Mouse (Mus musculus): ENCODE data around the gene Acaca. TPM values are rescaled to one million over a fixed set of nuclear protein-coding genes. Genes with fewer than 3 reads are reported as not detected.

The Acaca gene
- polyA plus RNA-seq, 1 experiment from 2014 or later = 12.0 TPM

GRCm38 (mm10) chr11:84344522-84345236 lies 215.2 kb downstream of the Acaca start:
- H3K4me2 ChIP-seq (replicated peaks; ENCODE audit: low read depth, low read length) = no peak overlapping the region
- ATAC-seq (ENCODE audit: low FRiP score, low TSS enrichment) = no peak
- WGBS = 71% methylated on average over 6 of the region's 6 CpGs
- H3K4me3 ChIP-seq (ENCODE audit: low read length) = no peak overlapping the region
- no peaks in the 10 kb centered on the region for H3K4me1 ChIP-seq (ENCODE audit: insufficient read depth, low read length)
- H3K9me3 ChIP-seq (ENCODE audit: low read length) = no peaks in the 10 kb centered on the region
- no peak overlapping the region for H3K9ac ChIP-seq (replicated peaks; ENCODE audit: low read length)
- H3K36me3 ChIP-seq (ENCODE audit: insufficient read depth, low read length) = no peaks in the 10 kb centered on the region
- no peaks in the 10 kb centered on the region for H3K27me3 ChIP-seq (ENCODE audit: insufficient read depth, low read length)
- no peak overlapping the region for H3K27ac ChIP-seq (ENCODE audit: low read length)

- 90% methylated on average over 2 of the region's 2 CpGs for WGBS
- no peaks in the 10 kb centered on the region for H3K9me3 ChIP-seq (ENCODE audit: low read length)
- no peaks in the 10 kb centered on the region for H3K36me3 ChIP-seq (ENCODE audit: insufficient read depth, low read length)
- ATAC-seq (ENCODE audit: low FRiP score, low TSS enrichment) = no peak
- no peaks in the 10 kb centered on the region for H3K4me1 ChIP-seq (ENCODE audit: insufficient read depth, low read length)
- H3K27ac ChIP-seq (ENCODE audit: low read length) = no peak overlapping the region
- no peak overlapping the region for H3K4me3 ChIP-seq (ENCODE audit: low read length)
- H3K27me3 ChIP-seq (ENCODE audit: insufficient read depth, low read length) = no peaks in the 10 kb centered on the region
- no peak overlapping the region for H3K9ac ChIP-seq (replicated peaks; ENCODE audit: low read length)
- H3K4me2 ChIP-seq (replicated peaks; ENCODE audit: low read depth, low read length) = no peak overlapping the region
These were observed 218.3 kb downstream of the Acaca start for GRCm38 (mm10) chr11:84347766-84348165.

GRCm38 (mm10) chr11:84348843-84349825 lies 219.7 kb downstream of the Acaca start:
- Histone ChIP-seq H3K4me3 (ENCODE audit: low read length) (no peak overlapping the region), H3K36me3 (ENCODE audit: insufficient read depth, low read length) (no peaks in the 10 kb centered on the region), H3K9me3 (ENCODE audit: low read length) (no peaks in the 10 kb centered on the region), H3K4me1 (ENCODE audit: insufficient read depth, low read length) (no peaks in the 10 kb centered on the region), H3K27ac (ENCODE audit: low read length) (no peak overlapping the region), H3K27me3 (ENCODE audit: insufficient read depth, low read length) (no peaks in the 10 kb centered on the region), H3K9ac (replicated peaks; ENCODE audit: low read length) (no peak overlapping the region), H3K4me2 (replicated peaks; ENCODE audit: low read depth, low read length) (no peak overlapping the region)
- 80% methylated on average over 16 of the region's 16 CpGs for WGBS
- ATAC-seq (ENCODE audit: low FRiP score, low TSS enrichment) = no peak

- no peak overlapping the region for H3K9ac ChIP-seq (replicated peaks; ENCODE audit: low read length)
- no peaks in the 10 kb centered on the region for H3K27me3 ChIP-seq (ENCODE audit: insufficient read depth, low read length)
- H3K36me3 ChIP-seq (ENCODE audit: insufficient read depth, low read length) = no peaks in the 10 kb centered on the region
- no peak overlapping the region for H3K4me3 ChIP-seq (ENCODE audit: low read length)
- H3K9me3 ChIP-seq (ENCODE audit: low read length) = no peaks in the 10 kb centered on the region
- H3K27ac ChIP-seq (ENCODE audit: low read length) = no peak overlapping the region
- ATAC-seq (ENCODE audit: low FRiP score, low TSS enrichment) = no peak
- 94% methylated on average over 1 of the region's 1 CpGs for WGBS
- no peak overlapping the region for H3K4me2 ChIP-seq (replicated peaks; ENCODE audit: low read depth, low read length)
- no peaks in the 10 kb centered on the region for H3K4me1 ChIP-seq (ENCODE audit: insufficient read depth, low read length)
These were observed 221.7 kb downstream of the Acaca start for GRCm38 (mm10) chr11:84351150-84351549.

- WGBS = 77% methylated on average over 7 of the region's 7 CpGs
- H3K9me3 ChIP-seq (ENCODE audit: low read length) = no peaks in the 10 kb centered on the region
- no peak for ATAC-seq (ENCODE audit: low FRiP score, low TSS enrichment)
- H3K27me3 ChIP-seq (ENCODE audit: insufficient read depth, low read length) = no peaks in the 10 kb centered on the region
- no peaks in the 10 kb centered on the region; the same call in 1 of the 2 replicates for H3K4me1 ChIP-seq (ENCODE audit: insufficient read depth, low read length)
- H3K4me3 ChIP-seq (ENCODE audit: low read length) = no peak overlapping the region
- no peak overlapping the region for H3K4me2 ChIP-seq (replicated peaks; ENCODE audit: low read depth, low read length)
- H3K27ac ChIP-seq (ENCODE audit: low read length) = no peak overlapping the region
- H3K9ac ChIP-seq (replicated peaks; ENCODE audit: low read length) = no peak overlapping the region
- no peaks in the 10 kb centered on the region for H3K36me3 ChIP-seq (ENCODE audit: insufficient read depth, low read length)
These were observed 223.7 kb downstream of the Acaca start for GRCm38 (mm10) chr11:84353058-84353726.

GRCm38 (mm10) chr11:84357304-84357703 lies 227.8 kb downstream of the Acaca start:
- Histone ChIP-seq H3K27ac (ENCODE audit: low read length) (no peak overlapping the region), H3K4me3 (ENCODE audit: low read length) (no peak overlapping the region), H3K9me3 (ENCODE audit: low read length) (no peaks in the 10 kb centered on the region), H3K4me1 (ENCODE audit: insufficient read depth, low read length) (peaks cover 14% of the 10 kb centered on the region), H3K9ac (replicated peaks; ENCODE audit: low read length) (no peak overlapping the region), H3K36me3 (ENCODE audit: insufficient read depth, low read length) (no peaks in the 10 kb centered on the region), H3K27me3 (ENCODE audit: insufficient read depth, low read length) (no peaks in the 10 kb centered on the region), H3K4me2 (replicated peaks; ENCODE audit: low read depth, low read length) (no peak overlapping the region)
- no peak for ATAC-seq (ENCODE audit: low FRiP score, low TSS enrichment)
- WGBS = 78% methylated on average over 3 of the region's 3 CpGs

GRCm38 (mm10) chr11:84357771-84358170 lies 228.3 kb downstream of the Acaca start:
- H3K9me3 ChIP-seq (ENCODE audit: low read length) = no peaks in the 10 kb centered on the region
- H3K36me3 ChIP-seq (ENCODE audit: insufficient read depth, low read length) = no peaks in the 10 kb centered on the region
- ATAC-seq (ENCODE audit: low FRiP score, low TSS enrichment) = no peak
- no peak overlapping the region for H3K27ac ChIP-seq (ENCODE audit: low read length)
- H3K9ac ChIP-seq (replicated peaks; ENCODE audit: low read length) = no peak overlapping the region
- 37% methylated on average over 2 of the region's 2 CpGs for WGBS
- no peak overlapping the region for H3K4me3 ChIP-seq (ENCODE audit: low read length)
- no peak overlapping the region for H3K4me2 ChIP-seq (replicated peaks; ENCODE audit: low read depth, low read length)
- no peaks in the 10 kb centered on the region for H3K27me3 ChIP-seq (ENCODE audit: insufficient read depth, low read length)
- peaks cover 18% of the 10 kb centered on the region for H3K4me1 ChIP-seq (ENCODE audit: insufficient read depth, low read length)

GRCm38 (mm10) chr11:84361551-84361950 lies 232.1 kb downstream of the Acaca start:
- no peak for ATAC-seq (ENCODE audit: low FRiP score, low TSS enrichment)
- H3K27ac ChIP-seq (ENCODE audit: low read length) = no peak overlapping the region
- no peaks in the 10 kb centered on the region for H3K9me3 ChIP-seq (ENCODE audit: low read length)
- H3K27me3 ChIP-seq (ENCODE audit: insufficient read depth, low read length) = no peaks in the 10 kb centered on the region
- H3K4me1 ChIP-seq (ENCODE audit: insufficient read depth, low read length) = peaks cover 20% of the 10 kb centered on the region
- WGBS = 33% methylated on average over 5 of the region's 5 CpGs
- H3K4me3 ChIP-seq (ENCODE audit: low read length) = no peak overlapping the region
- no peaks in the 10 kb centered on the region for H3K36me3 ChIP-seq (ENCODE audit: insufficient read depth, low read length)
- H3K9ac ChIP-seq (replicated peaks; ENCODE audit: low read length) = no peak overlapping the region
- H3K4me2 ChIP-seq (replicated peaks; ENCODE audit: low read depth, low read length) = no peak overlapping the region

GRCm38 (mm10) chr11:84362633-84363243 lies 233.3 kb downstream of the Acaca start:
- 36% methylated on average over 6 of the region's 6 CpGs for WGBS
- ATAC-seq (ENCODE audit: low FRiP score, low TSS enrichment) = peak; percentile 74; the same call in 1 of the 2 replicates

More at GRCm38 (mm10) chr11:84362633-84363243, 233.3 kb downstream of the Acaca start:
- H3K9ac ChIP-seq (replicated peaks; ENCODE audit: low read length) = no peak overlapping the region
- H3K9me3 ChIP-seq (ENCODE audit: low read length) = no peaks in the 10 kb centered on the region
- peaks cover 20% of the 10 kb centered on the region for H3K4me1 ChIP-seq (ENCODE audit: insufficient read depth, low read length)
- H3K4me3 ChIP-seq (ENCODE audit: low read length) = no peak overlapping the region
- no peaks in the 10 kb centered on the region for H3K36me3 ChIP-seq (ENCODE audit: insufficient read depth, low read length)
- H3K4me2 ChIP-seq (replicated peaks; ENCODE audit: low read depth, low read length) = no peak overlapping the region
- no peak overlapping the region; the same call in 1 of the 2 replicates for H3K27ac ChIP-seq (ENCODE audit: low read length)
- H3K27me3 ChIP-seq (ENCODE audit: insufficient read depth, low read length) = no peaks in the 10 kb centered on the region

Data from kidney, embryonic 16.5 days (tissue).